Mouse (Mus musculus): ENCODE results near the gene Mcat. TPM values are rescaled to one million over a fixed set of nuclear protein-coding genes. Genes with fewer than 3 reads are reported as not detected.

Mcat gene
- polyA plus RNA-seq, 1 experiment from 2014 or later = 35.6 TPM

DNA sequence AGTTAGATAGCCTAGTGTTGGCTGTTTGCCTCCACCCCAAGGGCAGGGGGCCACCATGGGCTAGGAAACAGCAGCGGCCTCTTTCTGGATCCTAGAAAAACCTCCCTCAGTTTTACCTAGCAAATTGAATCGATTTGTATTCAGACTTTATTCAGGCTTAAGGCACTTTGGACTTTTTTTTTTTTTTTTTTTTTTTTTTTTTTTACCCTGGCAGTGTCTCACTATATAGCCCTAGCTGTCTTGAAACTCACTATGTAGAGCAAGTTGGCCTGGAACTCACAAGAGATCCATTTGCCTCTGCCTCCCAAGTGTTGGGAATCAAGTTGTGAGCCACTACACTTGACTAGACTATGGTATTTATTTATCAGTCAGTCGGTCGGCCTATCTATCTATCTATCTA, 33.2 kb upstream of the Mcat start:
- ATAC-seq (ENCODE audit: insufficient number of reproducible peaks, insufficient read depth, low FRiP score, low read depth) = no peak
- H3K4me2 ChIP-seq (replicated peaks; ENCODE audit: low read depth, low read length) = no peak overlapping the region
- no peak overlapping the region for H3K27ac ChIP-seq (ENCODE audit: low read length)
- no peak overlapping the region for H3K9ac ChIP-seq (replicated peaks; ENCODE audit: low read depth, low read length)
- H3K27me3 ChIP-seq (ENCODE audit: control insufficient read depth, insufficient read depth, low read length) = no peaks in the 10 kb centered on the region
- 85% methylated on average over 4 of the region's 4 CpGs for WGBS
- no peaks in the 10 kb centered on the region for H3K36me3 ChIP-seq (ENCODE audit: control insufficient read depth, insufficient read depth, low read length)
- no peaks in the 10 kb centered on the region for H3K9me3 ChIP-seq (ENCODE audit: control insufficient read depth, low read depth, low read length)
- no peak overlapping the region for H3K4me3 ChIP-seq (ENCODE audit: low read depth, low read length)
- peaks cover 18% of the 10 kb centered on the region for H3K4me1 ChIP-seq (ENCODE audit: control insufficient read depth, insufficient read depth, low read length)

DNA sequence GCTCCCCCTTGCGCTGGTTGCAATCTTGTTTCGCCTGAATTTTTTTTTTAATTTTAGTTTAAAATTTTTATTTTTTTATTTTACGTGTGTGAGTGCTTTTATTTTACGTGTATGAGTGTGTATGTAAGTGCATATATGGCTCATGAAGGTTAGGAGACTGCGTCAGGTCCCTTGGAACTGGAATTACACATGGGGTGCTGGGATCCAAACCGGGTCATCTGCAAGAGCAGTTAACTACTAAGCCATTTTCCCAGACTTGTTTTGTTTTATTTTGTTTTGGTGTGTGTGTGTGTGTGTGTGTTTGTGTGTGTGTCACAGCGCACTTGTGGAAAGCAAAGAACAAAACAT, 31.8 kb upstream of the Mcat start:
- Histone ChIP-seq H3K4me2 (replicated peaks; ENCODE audit: low read depth, low read length) (peak overlapping the region; percentile 47), H3K9me3 (ENCODE audit: control insufficient read depth, low read depth, low read length) (no peaks in the 10 kb centered on the region), H3K4me3 (ENCODE audit: low read depth, low read length) (peak overlapping the region; percentile 74), H3K27me3 (ENCODE audit: control insufficient read depth, insufficient read depth, low read length) (no peaks in the 10 kb centered on the region), H3K4me1 (ENCODE audit: control insufficient read depth, insufficient read depth, low read length) (peaks cover 18% of the 10 kb centered on the region), H3K27ac (ENCODE audit: low read length) (no peak overlapping the region), H3K36me3 (ENCODE audit: control insufficient read depth, insufficient read depth, low read length) (no peaks in the 10 kb centered on the region), H3K9ac (replicated peaks; ENCODE audit: low read depth, low read length) (peak overlapping the region; percentile 68)
- 31% methylated on average over 7 of the region's 7 CpGs for WGBS
- no peak for ATAC-seq (ENCODE audit: insufficient number of reproducible peaks, insufficient read depth, low FRiP score, low read depth)

DNA sequence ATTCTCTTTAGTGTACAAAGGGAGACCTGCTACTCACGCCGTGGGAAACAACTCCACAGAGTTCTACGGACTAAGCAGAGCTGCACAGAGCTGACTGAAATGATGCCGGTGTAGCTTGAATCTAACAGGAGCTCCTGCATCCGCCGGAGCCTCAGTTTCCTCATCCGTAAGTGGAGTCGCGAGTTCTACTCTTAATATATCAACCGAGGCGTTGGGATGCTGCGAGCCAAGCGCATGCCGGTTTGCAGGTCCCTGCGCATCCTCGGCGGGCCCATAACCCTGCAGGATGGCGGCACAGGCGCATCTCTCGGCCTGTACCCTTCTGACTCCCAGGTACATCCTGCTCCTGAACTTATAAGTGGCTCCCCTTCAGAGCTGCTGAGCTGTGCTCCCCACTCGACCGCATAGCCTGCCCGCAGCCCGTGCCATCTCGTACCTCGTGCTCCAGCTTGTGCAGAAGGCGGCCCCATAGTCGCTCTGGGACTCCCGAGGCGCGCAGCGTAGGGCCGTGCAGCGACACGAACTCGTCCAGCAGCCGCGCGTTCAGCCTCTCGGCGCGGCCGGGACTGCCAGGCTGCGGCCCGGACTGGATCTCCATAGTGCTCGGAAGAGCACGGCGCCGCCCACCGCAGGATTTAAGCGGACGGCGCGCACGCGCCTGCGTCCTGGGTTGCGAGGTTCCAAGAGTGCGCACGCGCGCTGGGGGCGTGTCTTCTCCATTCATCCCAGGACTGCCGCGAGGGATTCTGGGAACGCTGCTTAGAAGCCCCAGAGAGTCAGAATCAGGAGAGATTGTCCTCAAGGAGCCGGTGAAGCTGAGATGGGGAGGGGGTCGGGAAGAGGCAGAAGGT, 31.2 kb upstream of the Mcat start, which contains the start of gene Ttll12:
Gene Ttll12, minus strand, starts transcription at position 645 of the 851 bp plus-strand sequence.
- H3K4me1 ChIP-seq (ENCODE audit: control insufficient read depth, insufficient read depth, low read length) = peaks cover 18% of the 10 kb centered on the region
- peak within 1 kb of the TSS; percentile 27; the same call in 1 of the 2 replicates for H3K27ac ChIP-seq (ENCODE audit: low read length)
- H3K4me2 ChIP-seq (replicated peaks; ENCODE audit: low read depth, low read length) = peak within 1 kb of the TSS; percentile 92
- H3K4me3 ChIP-seq (ENCODE audit: low read depth, low read length) = peak within 1 kb of the TSS; percentile 74
- no peaks in the 10 kb centered on the region for H3K36me3 ChIP-seq (ENCODE audit: control insufficient read depth, insufficient read depth, low read length)
- peak within 1 kb of the TSS; percentile 68 for H3K9ac ChIP-seq (replicated peaks; ENCODE audit: low read depth, low read length)
- H3K27me3 ChIP-seq (ENCODE audit: control insufficient read depth, insufficient read depth, low read length) = no peaks in the 10 kb centered on the region
- WGBS = under 1% methylated on average over 68 of the region's 68 CpGs
- peak; percentile 91 for ATAC-seq (ENCODE audit: insufficient number of reproducible peaks, insufficient read depth, low FRiP score, low read depth)
- no peaks in the 10 kb centered on the region for H3K9me3 ChIP-seq (ENCODE audit: control insufficient read depth, low read depth, low read length)

DNA sequence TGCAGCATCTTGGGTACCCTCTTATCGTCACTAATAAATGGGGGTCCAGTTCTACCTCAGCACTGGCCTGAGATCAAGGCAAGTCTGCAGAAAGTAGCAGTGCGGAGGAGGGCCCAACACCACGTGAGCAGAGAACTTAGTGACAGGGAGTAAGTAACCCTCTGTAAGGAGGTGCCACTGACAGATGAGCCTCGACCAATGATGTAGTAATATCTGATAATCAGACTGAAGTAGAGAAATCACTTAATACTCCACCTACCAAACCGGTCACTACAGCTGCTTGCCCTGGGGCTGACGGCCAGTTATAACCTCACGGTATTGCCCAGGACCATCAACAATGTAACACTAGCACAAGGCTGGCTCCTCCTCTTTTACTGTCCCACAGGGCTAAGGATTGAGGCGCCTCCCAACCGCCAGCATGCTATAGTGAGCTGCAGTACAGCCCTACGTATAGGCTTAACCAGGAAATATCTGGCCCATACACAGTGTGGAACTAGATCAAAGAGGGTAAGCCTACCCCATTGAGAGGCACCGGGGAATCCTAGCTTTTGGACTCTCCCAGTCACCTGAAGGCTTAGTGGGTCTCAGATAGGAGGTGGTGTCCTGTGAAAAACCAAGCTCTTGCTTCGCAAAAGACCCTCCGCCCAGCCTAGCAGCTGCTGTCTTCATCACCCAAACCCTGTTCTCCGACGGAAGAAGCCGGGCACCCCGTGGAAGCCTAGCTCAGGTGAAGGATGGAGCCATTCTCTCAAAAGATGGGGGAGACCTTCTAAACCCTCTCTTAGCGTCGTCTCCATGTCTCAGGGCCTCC, 30.3 kb upstream of the Mcat start:
- Histone ChIP-seq H3K4me3 (ENCODE audit: low read depth, low read length) (peak overlapping the region; percentile 74), H3K4me2 (replicated peaks; ENCODE audit: low read depth, low read length) (peak overlapping the region; percentile 92), H3K27me3 (ENCODE audit: control insufficient read depth, insufficient read depth, low read length) (no peaks in the 10 kb centered on the region), H3K4me1 (ENCODE audit: control insufficient read depth, insufficient read depth, low read length) (peaks cover 18% of the 10 kb centered on the region), H3K27ac (ENCODE audit: low read length) (peak overlapping the region; percentile 27; the same call in 1 of the 2 replicates), H3K9me3 (ENCODE audit: control insufficient read depth, low read depth, low read length) (no peaks in the 10 kb centered on the region), H3K36me3 (ENCODE audit: control insufficient read depth, insufficient read depth, low read length) (no peaks in the 10 kb centered on the region), H3K9ac (replicated peaks; ENCODE audit: low read depth, low read length) (peak overlapping the region; percentile 68)
- ATAC-seq (ENCODE audit: insufficient number of reproducible peaks, insufficient read depth, low FRiP score, low read depth) = peak; percentile 68; the same call in 1 of the 2 replicates
- 7% methylated on average over 19 of the region's 19 CpGs for WGBS

DNA sequence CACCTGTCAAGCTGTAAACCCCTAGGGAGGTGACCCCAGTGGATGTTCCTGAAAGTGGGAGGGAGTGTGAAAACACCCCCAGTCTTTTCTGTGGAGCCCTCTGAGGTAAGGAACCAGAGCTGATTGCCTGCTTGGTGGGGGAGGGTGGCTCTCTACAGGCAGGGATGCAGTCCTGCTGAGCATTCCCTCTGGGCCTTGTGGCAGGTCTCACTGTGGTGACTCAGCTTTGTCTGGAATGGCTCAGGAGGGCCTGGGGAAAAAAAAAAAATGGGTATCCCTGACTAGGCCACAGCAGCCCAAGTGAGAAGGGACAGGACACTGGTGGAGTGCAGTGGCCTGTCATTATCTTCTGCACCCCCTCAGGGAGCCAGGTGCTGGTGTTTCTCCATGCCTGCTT, 29.6 kb upstream of the Mcat start:
- H3K4me2 ChIP-seq (replicated peaks; ENCODE audit: low read depth, low read length) = peak overlapping the region; percentile 92; the same call in 1 of the 2 replicates
- H3K27me3 ChIP-seq (ENCODE audit: control insufficient read depth, insufficient read depth, low read length) = no peaks in the 10 kb centered on the region
- no peak overlapping the region; the same call in 1 of the 2 replicates for H3K4me3 ChIP-seq (ENCODE audit: low read depth, low read length)
- H3K9ac ChIP-seq (replicated peaks; ENCODE audit: low read depth, low read length) = no peak overlapping the region
- peak overlapping the region; percentile 48; the same call in 1 of the 2 replicates for H3K27ac ChIP-seq (ENCODE audit: low read length)
- peaks cover 18% of the 10 kb centered on the region for H3K4me1 ChIP-seq (ENCODE audit: control insufficient read depth, insufficient read depth, low read length)
- no peaks in the 10 kb centered on the region for H3K9me3 ChIP-seq (ENCODE audit: control insufficient read depth, low read depth, low read length)
- no peak for ATAC-seq (ENCODE audit: insufficient number of reproducible peaks, insufficient read depth, low FRiP score, low read depth)
- no peaks in the 10 kb centered on the region for H3K36me3 ChIP-seq (ENCODE audit: control insufficient read depth, insufficient read depth, low read length)

DNA sequence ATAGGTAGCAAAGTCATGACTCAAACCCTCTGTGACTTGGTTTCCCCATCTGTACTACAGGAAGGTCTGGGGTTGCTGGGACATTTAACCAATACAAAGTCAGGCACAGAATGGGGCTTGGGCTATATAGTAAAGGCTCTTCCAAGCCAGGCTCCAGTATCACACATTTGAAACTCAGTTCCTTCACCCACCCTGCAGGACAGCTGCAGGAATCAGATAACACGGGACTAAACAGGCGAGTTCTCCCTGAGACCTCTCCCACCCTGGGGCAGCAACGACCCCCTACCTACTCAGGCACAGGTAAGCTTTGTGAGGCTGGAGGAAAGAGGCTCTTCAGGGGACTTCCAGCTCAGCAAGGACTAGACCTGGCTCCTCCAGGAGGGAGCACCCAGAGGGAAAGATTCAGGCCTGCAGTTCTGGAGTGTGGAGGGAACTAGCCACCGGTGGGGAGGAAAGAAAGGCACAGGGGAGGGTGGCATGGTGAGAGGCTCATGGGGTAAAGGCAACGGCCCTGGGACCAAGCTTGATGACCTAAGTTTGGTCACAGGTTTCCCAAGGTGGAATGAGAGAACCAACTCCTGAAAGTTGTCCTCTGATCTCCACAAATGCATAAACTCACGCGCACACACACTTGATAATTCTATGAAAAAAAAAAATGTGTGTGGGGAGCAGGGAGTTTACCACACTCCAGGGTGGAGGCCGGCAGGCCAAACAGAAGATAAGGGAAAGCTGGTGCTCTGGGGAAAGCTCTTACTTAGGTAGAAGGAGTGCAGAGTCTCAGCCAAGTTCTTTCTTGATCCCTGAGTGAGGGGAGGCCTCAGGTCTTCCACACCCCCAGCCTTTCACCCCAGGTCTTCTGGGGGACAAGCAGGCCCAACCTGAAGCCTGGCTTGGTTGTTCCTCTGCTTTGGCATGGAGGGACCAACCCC, 28.9 kb upstream of the Mcat start:
- Histone ChIP-seq H3K4me3 (ENCODE audit: low read depth, low read length) (no peak overlapping the region), H3K36me3 (ENCODE audit: control insufficient read depth, insufficient read depth, low read length) (peaks cover 1% of the 10 kb centered on the region; the same call in 1 of the 2 replicates), H3K9me3 (ENCODE audit: control insufficient read depth, low read depth, low read length) (no peaks in the 10 kb centered on the region), H3K4me1 (ENCODE audit: control insufficient read depth, insufficient read depth, low read length) (peaks cover 18% of the 10 kb centered on the region), H3K27me3 (ENCODE audit: control insufficient read depth, insufficient read depth, low read length) (no peaks in the 10 kb centered on the region), H3K4me2 (replicated peaks; ENCODE audit: low read depth, low read length) (peak overlapping the region; percentile 92; the same call in 1 of the 2 replicates), H3K27ac (ENCODE audit: low read length) (peak overlapping the region; percentile 48; the same call in 1 of the 2 replicates), H3K9ac (replicated peaks; ENCODE audit: low read depth, low read length) (0 out of 2 replicates have a peak overlapping the region, but pooled peaks have one; percentile 10)
- WGBS = 61% methylated on average over 8 of the region's 8 CpGs
- ATAC-seq (ENCODE audit: insufficient number of reproducible peaks, insufficient read depth, low FRiP score, low read depth) = no peak

DNA sequence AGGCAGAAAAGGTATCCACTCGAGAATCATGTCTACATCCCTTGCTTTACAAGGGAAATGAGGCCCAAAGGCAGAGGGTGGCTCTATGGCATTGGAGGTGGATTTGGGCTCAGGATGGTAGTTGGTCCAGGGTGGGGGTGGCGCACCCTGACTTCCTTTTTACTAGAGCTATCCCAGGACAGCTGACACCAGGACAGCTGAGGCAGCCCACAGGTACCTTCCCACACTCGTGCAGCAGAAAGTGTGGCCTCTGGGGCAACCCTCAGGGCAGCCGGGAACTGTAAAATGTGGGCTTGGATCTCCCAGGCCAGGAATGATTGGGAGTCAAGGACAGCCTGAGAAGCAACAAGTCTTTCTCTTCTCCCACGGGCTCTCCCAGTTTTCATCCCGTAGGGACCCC, 28.2 kb upstream of the Mcat start:
- peaks cover 18% of the 10 kb centered on the region for H3K4me1 ChIP-seq (ENCODE audit: control insufficient read depth, insufficient read depth, low read length)
- no peak overlapping the region for H3K4me3 ChIP-seq (ENCODE audit: low read depth, low read length)
- H3K27ac ChIP-seq (ENCODE audit: low read length) = no peak overlapping the region
- H3K9me3 ChIP-seq (ENCODE audit: control insufficient read depth, low read depth, low read length) = no peaks in the 10 kb centered on the region
- H3K36me3 ChIP-seq (ENCODE audit: control insufficient read depth, insufficient read depth, low read length) = peaks cover 9% of the 10 kb centered on the region
- WGBS = 85% methylated on average over 6 of the region's 6 CpGs
- ATAC-seq (ENCODE audit: insufficient number of reproducible peaks, insufficient read depth, low FRiP score, low read depth) = no peak
- H3K27me3 ChIP-seq (ENCODE audit: control insufficient read depth, insufficient read depth, low read length) = no peaks in the 10 kb centered on the region
- H3K4me2 ChIP-seq (replicated peaks; ENCODE audit: low read depth, low read length) = no peak overlapping the region
- no peak overlapping the region for H3K9ac ChIP-seq (replicated peaks; ENCODE audit: low read depth, low read length)

Measured in stomach, embryonic 14.5 days (tissue).